Comparison of ENCODE assay signal across 10 mouse cellular contexts in genomic region chr4:62515490-62515889, GRCm38 (mm10). TPM values are rescaled to one million over a fixed set of nuclear protein-coding genes. Genes with fewer than 3 reads are reported as not detected.
DNase-seq lines count a peak whose midpoint lies in the region; ATAC-seq and TF ChIP-seq lines count a peak whose summit lies in the region.
"Had no signal": no experiment of that assay in that cellular context is flagged by ENCODE, and none has a peak within 500 bp of the region (broad histone marks: within the 10 kb centered on the region; RNA-seq: fewer than 3 reads in every experiment).

No protein-coding gene starts in this region.

- ATAC-seq in midbrain, embryonic 13.5 days, result no peak
- ATAC-seq in midbrain, embryonic 15.5 days (replicated peaks), result no peak
- ATAC-seq in hindbrain, postnatal 0 days, result no peak
- ATAC-seq in stomach, embryonic 15.5 days (ENCODE audit: insufficient read depth, low FRiP score, low read depth), result no peak

- peak overlapping the region; percentile 39; the same call in 1 of the 2 replicates for H3K9ac ChIP-seq in midbrain, embryonic 13.5 days (replicated peaks)
- no peak overlapping the region for H3K9ac ChIP-seq in midbrain, embryonic 15.5 days
- no peak overlapping the region for H3K9ac ChIP-seq in hindbrain, postnatal 0 days (replicated peaks; ENCODE audit: low read length)
- H3K9ac ChIP-seq in stomach, embryonic 15.5 days, result no peak overlapping the region
- H3K9ac ChIP-seq: hindbrain, embryonic 15.5 days had no signal

- H3K36me3 ChIP-seq in midbrain, embryonic 13.5 days, result peaks cover 35% of the 10 kb centered on the region
- H3K36me3 ChIP-seq in midbrain, embryonic 15.5 days (replicated peaks), result peaks cover 29% of the 10 kb centered on the region
- H3K36me3 ChIP-seq in hindbrain, postnatal 0 days (ENCODE audit: insufficient read depth, low read length), result peaks cover 25% of the 10 kb centered on the region; the same call in 1 of the 2 replicates
- H3K36me3 ChIP-seq in stomach, embryonic 15.5 days, result peaks cover 33% of the 10 kb centered on the region

- no peak overlapping the region for H3K4me2 ChIP-seq in midbrain, embryonic 13.5 days (replicated peaks)
- no peak overlapping the region for H3K4me2 ChIP-seq in midbrain, embryonic 15.5 days
- no peak overlapping the region for H3K4me2 ChIP-seq in hindbrain, postnatal 0 days (ENCODE audit: low read depth, low read length)
- peak overlapping the region; percentile 11 for H3K4me2 ChIP-seq in stomach, embryonic 15.5 days
- H3K4me2 ChIP-seq: hindbrain, embryonic 15.5 days had no signal

- no peaks in the 10 kb centered on the region for H3K9me3 ChIP-seq in midbrain, embryonic 13.5 days
- no peaks in the 10 kb centered on the region for H3K9me3 ChIP-seq in midbrain, embryonic 15.5 days
- no peaks in the 10 kb centered on the region for H3K9me3 ChIP-seq in hindbrain, postnatal 0 days (ENCODE audit: low read length)
- H3K9me3 ChIP-seq in stomach, embryonic 15.5 days, result no peaks in the 10 kb centered on the region
- H3K9me3 ChIP-seq: hindbrain, embryonic 15.5 days had no signal

- H3K4me3 ChIP-seq in gastrocnemius, adult 2 months, result no peak overlapping the region
- H3K4me3 ChIP-seq in midbrain, embryonic 13.5 days (replicated peaks), result no peak overlapping the region
- no peak overlapping the region for H3K4me3 ChIP-seq in midbrain, embryonic 15.5 days
- no peak overlapping the region for H3K4me3 ChIP-seq in hindbrain, postnatal 0 days (ENCODE audit: low read length)
- peak overlapping the region; percentile 22 for H3K4me3 ChIP-seq in stomach, embryonic 15.5 days (replicated peaks)
- H3K4me3 ChIP-seq: hindbrain, embryonic 15.5 days had no signal

- no peak for TF ChIP-seq CTCF in gastrocnemius, adult 2 months (IDR thresholded peaks at IDR 0.05)
- no peak for TF ChIP-seq CTCF in hindbrain, postnatal 0 days (IDR thresholded peaks at IDR 0.05; ENCODE audit: low read depth)

- intact Hi-C loops in gastrocnemius, adult 2 months (cut with DNase I), result no loop called here
- intact Hi-C loops in gastrocnemius, postnatal 14 days (cut with DNase I; ENCODE audit: low total_unique reads), result no loop called here

- DNase-seq in gastrocnemius, adult 2 months, result no peak
- no peak for DNase-seq in gastrocnemius, postnatal 14 days
- no peak for DNase-seq in hindbrain, postnatal 0 days (ENCODE audit: low spot score)
- no peak for DNase-seq in layer of hippocampus, postnatal 14 days (ENCODE audit: low spot score in 2 of 2)
- no peak for DNase-seq in Muller cell, postnatal 12 days (ENCODE audit: inconsistent ontology term)
- DNase-seq: right cerebral cortex, adult 18-20 months had no signal

- H3K27me3 ChIP-seq in midbrain, embryonic 13.5 days, result no peaks in the 10 kb centered on the region
- no peaks in the 10 kb centered on the region for H3K27me3 ChIP-seq in midbrain, embryonic 15.5 days (replicated peaks)
- no peaks in the 10 kb centered on the region for H3K27me3 ChIP-seq in hindbrain, postnatal 0 days (ENCODE audit: insufficient read depth, low read length)
- H3K27me3 ChIP-seq in stomach, embryonic 15.5 days (replicated peaks), result no peaks in the 10 kb centered on the region
- H3K27me3 ChIP-seq: hindbrain, embryonic 15.5 days had no signal

- 84% methylated on average over 3 of the region's 3 CpGs for WGBS in midbrain, embryonic 13.5 days
- WGBS in midbrain, embryonic 15.5 days, result 82% methylated on average over 3 of the region's 3 CpGs
- WGBS in hindbrain, postnatal 0 days, result 73% methylated on average over 3 of the region's 3 CpGs
- 65% methylated on average over 3 of the region's 3 CpGs for WGBS in stomach, embryonic 15.5 days

- peak overlapping the region; percentile 72 for H3K27ac ChIP-seq in gastrocnemius, adult 2 months
- no peak overlapping the region for H3K27ac ChIP-seq in midbrain, embryonic 13.5 days
- no peak overlapping the region for H3K27ac ChIP-seq in midbrain, embryonic 15.5 days
- H3K27ac ChIP-seq in hindbrain, postnatal 0 days, result 0 out of 2 replicates have a peak overlapping the region, but pooled peaks have one; percentile 20
- H3K27ac ChIP-seq in stomach, embryonic 15.5 days, result peak overlapping the region; percentile 93
- H3K27ac ChIP-seq: hindbrain, embryonic 15.5 days had no signal

- H3K4me1 ChIP-seq in midbrain, embryonic 13.5 days (replicated peaks), result peaks cover 19% of the 10 kb centered on the region
- peaks cover 18% of the 10 kb centered on the region for H3K4me1 ChIP-seq in midbrain, embryonic 15.5 days
- 0 out of 2 replicates have a peak, but pooled peaks cover 9% of the 10 kb centered on the region for H3K4me1 ChIP-seq in hindbrain, postnatal 0 days (ENCODE audit: insufficient read depth, low read length)
- peaks cover 47% of the 10 kb centered on the region for H3K4me1 ChIP-seq in stomach, embryonic 15.5 days

RNA-seq across cellular contexts. Expression of gene Alad, which starts 4.2 kb away (rescaled TPM):
- total RNA-seq in gastrocnemius, adult 2 months (2021), result 10 to 100 TPM; 21.7 to 32.8 TPM
- total RNA-seq in gastrocnemius, postnatal 14 days (2021), result 10 to 100 TPM; 21.9 to 22.1 TPM
- 59.8 and 65.4 TPM in 2 replicates for polyA plus RNA-seq in midbrain, embryonic 13.5 days (2015; fragmentation: Nextera tagmentation; extraction: Ambion mirVana)
- 71.2 and 72.1 TPM in 2 replicates for polyA plus RNA-seq in midbrain, embryonic 15.5 days (2015; fragmentation: Nextera tagmentation; extraction: Ambion mirVana)
- total RNA-seq in hindbrain, postnatal 0 days (2014; rRNA removed), result 50.4 and 50.9 TPM in 2 replicates
- polyA plus RNA-seq in hindbrain, postnatal 0 days (2015; fragmentation: Nextera tagmentation; extraction: Ambion mirVana), result 69.3 and 70.5 TPM in 2 replicates
- polyA plus RNA-seq in stomach, embryonic 15.5 days (2015; fragmentation: Nextera tagmentation; extraction: Ambion mirVana), result 121 and 142 TPM in 2 replicates
- total RNA-seq in layer of hippocampus, postnatal 14 days (2021), result 10 to 100 TPM; 21.7 to 27.6 TPM

RNA-seq across cellular contexts. Expression of gene Pole3, which starts 9.4 kb away (rescaled TPM):
- 10 to 100 TPM; 15.5 to 18.5 TPM for total RNA-seq in gastrocnemius, adult 2 months (2021)
- total RNA-seq in gastrocnemius, postnatal 14 days (2021), result 10 to 100 TPM; 15.8 to 16.9 TPM
- polyA plus RNA-seq in midbrain, embryonic 13.5 days (2015; fragmentation: Nextera tagmentation; extraction: Ambion mirVana), result 81.3 and 87.2 TPM in 2 replicates
- 58.9 and 62.2 TPM in 2 replicates for polyA plus RNA-seq in midbrain, embryonic 15.5 days (2015; fragmentation: Nextera tagmentation; extraction: Ambion mirVana)
- total RNA-seq in hindbrain, postnatal 0 days (2014; rRNA removed), result 19.0 and 25.1 TPM in 2 replicates
- polyA plus RNA-seq in hindbrain, postnatal 0 days (2015; fragmentation: Nextera tagmentation; extraction: Ambion mirVana), result 66.5 and 70.0 TPM in 2 replicates
- 70.9 and 77.3 TPM in 2 replicates for polyA plus RNA-seq in stomach, embryonic 15.5 days (2015; fragmentation: Nextera tagmentation; extraction: Ambion mirVana)
- 10 to 100 TPM; 23.8 to 26.3 TPM for total RNA-seq in layer of hippocampus, postnatal 14 days (2021)

RNA-seq across cellular contexts. Expression of gene 4933430I17Rik, which starts 9.7 kb away (rescaled TPM):
- under 1 TPM in 1 of 2 experiments, not detected in 1; 0.17 TPM for total RNA-seq in gastrocnemius, adult 2 months (2021)
- under 1 TPM; 0.33 to 0.45 TPM for total RNA-seq in gastrocnemius, postnatal 14 days (2021)
- polyA plus RNA-seq in midbrain, embryonic 13.5 days (2015; fragmentation: Nextera tagmentation; extraction: Ambion mirVana), result 1.1 and 1.5 TPM in 2 replicates
- 0.52 and 1.2 TPM in 2 replicates for polyA plus RNA-seq in midbrain, embryonic 15.5 days (2015; fragmentation: Nextera tagmentation; extraction: Ambion mirVana)
- 1.0 TPM in 1 of 2 replicates, not detected in the other for total RNA-seq in hindbrain, postnatal 0 days (2014; rRNA removed)
- 0.74 and 0.83 TPM in 2 replicates for polyA plus RNA-seq in hindbrain, postnatal 0 days (2015; fragmentation: Nextera tagmentation; extraction: Ambion mirVana)
- polyA plus RNA-seq in stomach, embryonic 15.5 days (2015; fragmentation: Nextera tagmentation; extraction: Ambion mirVana), result 0.19 and 0.35 TPM in 2 replicates
- under 1 TPM; 0.30 to 0.57 TPM for total RNA-seq in layer of hippocampus, postnatal 14 days (2021)

RNA-seq across cellular contexts. Expression of gene Hdhd3, which starts 12.2 kb away (rescaled TPM):
- 1 to 10 TPM; 1.3 to 1.6 TPM for total RNA-seq in gastrocnemius, adult 2 months (2021)
- 1 to 10 TPM; 3.1 to 3.5 TPM for total RNA-seq in gastrocnemius, postnatal 14 days (2021)
- polyA plus RNA-seq in midbrain, embryonic 13.5 days (2015; fragmentation: Nextera tagmentation; extraction: Ambion mirVana), result 13.2 and 14.3 TPM in 2 replicates
- 12.7 and 14.5 TPM in 2 replicates for polyA plus RNA-seq in midbrain, embryonic 15.5 days (2015; fragmentation: Nextera tagmentation; extraction: Ambion mirVana)
- total RNA-seq in hindbrain, postnatal 0 days (2014; rRNA removed), result 4.1 and 5.1 TPM in 2 replicates
- 5.8 and 6.8 TPM in 2 replicates for polyA plus RNA-seq in hindbrain, postnatal 0 days (2015; fragmentation: Nextera tagmentation; extraction: Ambion mirVana)
- polyA plus RNA-seq in stomach, embryonic 15.5 days (2015; fragmentation: Nextera tagmentation; extraction: Ambion mirVana), result 27.3 and 30.7 TPM in 2 replicates
- total RNA-seq in layer of hippocampus, postnatal 14 days (2021), result 10 to 100 TPM; 10.0 to 10.9 TPM

RNA-seq across cellular contexts. Expression of gene Bspry, which starts 35.6 kb away (rescaled TPM):
- not detected for total RNA-seq in gastrocnemius, adult 2 months (2021)
- total RNA-seq in gastrocnemius, postnatal 14 days (2021), result under 1 TPM; 0.24 to 0.53 TPM
- polyA plus RNA-seq in midbrain, embryonic 13.5 days (2015; fragmentation: Nextera tagmentation; extraction: Ambion mirVana), result 0.44 and 0.86 TPM in 2 replicates
- 0.60 and 1.0 TPM in 2 replicates for polyA plus RNA-seq in midbrain, embryonic 15.5 days (2015; fragmentation: Nextera tagmentation; extraction: Ambion mirVana)
- 0.37 and 2.0 TPM in 2 replicates for total RNA-seq in hindbrain, postnatal 0 days (2014; rRNA removed)
- 0.95 and 0.96 TPM in 2 replicates for polyA plus RNA-seq in hindbrain, postnatal 0 days (2015; fragmentation: Nextera tagmentation; extraction: Ambion mirVana)
- 28.4 and 29.9 TPM in 2 replicates for polyA plus RNA-seq in stomach, embryonic 15.5 days (2015; fragmentation: Nextera tagmentation; extraction: Ambion mirVana)
- under 1 TPM; 0.30 to 0.67 TPM for total RNA-seq in layer of hippocampus, postnatal 14 days (2021)

Comparison
In these comparisons a context has a peak if more than half of its experiments do, and no peak if none do; other contexts are left out.
1. H3K27ac ChIP-seq: peak in gastrocnemius, adult 2 months (single experiment), hindbrain, postnatal 0 days (single experiment) and stomach, embryonic 15.5 days (single experiment); none in midbrain, embryonic 13.5 days (single experiment) and midbrain, embryonic 15.5 days (single experiment).